In the genomic region with DNA sequence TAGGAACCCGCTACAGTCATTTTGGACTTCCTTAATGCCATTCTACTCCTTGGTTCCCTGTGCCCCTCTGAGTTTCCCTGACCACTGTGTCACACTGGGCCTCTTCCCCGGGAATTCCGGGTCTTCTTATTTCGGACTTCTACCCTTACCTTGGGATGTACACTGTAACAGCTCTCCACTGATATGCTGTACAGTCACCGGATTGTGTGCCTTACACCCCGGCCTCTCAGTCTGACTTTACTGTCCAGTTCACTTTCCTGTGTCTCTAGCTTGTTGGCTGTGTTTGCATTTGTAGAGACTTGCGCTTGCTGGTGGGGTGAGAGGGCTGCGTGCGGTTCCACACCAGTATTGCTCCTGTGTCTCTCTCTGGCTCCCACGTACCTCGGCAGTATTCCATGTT, we compare ENCODE assay signal across 1 mouse cellular context.
TF ChIP-seq lines count a peak whose summit lies in the region.

No protein-coding gene starts in this region.

TF ChIP-seq in MEL, 35 proteins besides CTCF, POLR2A, EP300 and RAD21:
- no peak for TF ChIP-seq RCOR1 (IDR thresholded peaks at IDR 0.05; ENCODE audit: low read depth, low read length)
